Comparison of ENCODE assay signal across 9 mouse cellular contexts in the genomic region with DNA sequence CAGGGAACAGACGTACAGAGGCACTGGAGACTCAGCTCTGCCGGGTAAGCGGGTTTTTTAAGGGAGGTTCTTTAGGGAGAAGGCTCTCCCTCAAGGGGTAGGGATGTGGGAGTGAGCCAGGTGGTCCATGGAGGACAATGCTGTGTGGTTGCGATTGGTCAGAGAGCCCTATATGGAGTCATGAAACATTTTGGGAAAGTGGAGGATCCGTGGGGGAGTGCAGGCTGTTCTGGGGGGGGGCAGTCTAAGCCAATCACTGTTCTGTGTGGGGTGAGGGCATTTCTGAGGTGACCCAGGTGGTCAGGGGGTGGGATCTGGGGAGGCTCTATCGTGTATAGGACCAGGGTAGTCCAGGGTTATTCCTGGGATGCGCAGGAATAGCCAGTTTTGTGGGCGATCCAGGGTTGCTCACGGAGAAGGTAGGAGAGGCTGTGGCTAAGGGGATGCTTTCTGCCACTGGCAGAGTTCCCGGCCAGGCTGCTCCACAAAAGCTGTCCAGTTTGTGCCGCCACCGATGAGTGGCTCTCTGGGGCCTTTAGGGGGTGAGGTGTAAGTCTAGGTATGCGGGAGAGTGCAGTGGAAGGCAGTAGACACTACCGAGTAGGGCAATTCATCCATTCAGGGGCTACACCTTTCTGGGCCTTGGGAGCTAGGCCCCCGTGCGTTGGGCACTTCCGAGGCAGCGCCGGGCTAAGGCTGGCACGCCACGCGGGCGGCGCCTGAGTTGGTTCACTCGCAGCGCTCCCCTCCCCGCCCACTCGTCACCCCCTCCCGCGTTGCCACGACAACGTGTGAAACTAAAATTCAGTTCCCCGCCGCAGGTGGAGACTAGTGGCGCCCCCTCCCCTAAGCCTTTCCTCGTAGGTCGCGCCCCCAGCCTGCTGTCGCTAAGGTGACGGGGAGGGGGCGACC. TPM values are rescaled to one million over a fixed set of nuclear protein-coding genes. Genes with fewer than 3 reads are reported as not detected.
DNase-seq lines count a peak whose midpoint lies in the region; ATAC-seq and TF ChIP-seq lines count a peak whose summit lies in the region.
"Had no signal": no experiment of that assay in that cellular context is flagged by ENCODE, and none has a peak within 500 bp of the region (broad histone marks: within the 10 kb centered on the region; RNA-seq: fewer than 3 reads in every experiment).

No protein-coding gene starts in this region.

- peaks cover 51% of the 10 kb centered on the region for H3K27me3 ChIP-seq in heart, embryonic 15.5 days
- H3K27me3 ChIP-seq in liver, embryonic 15.5 days: peaks cover 55% of the 10 kb centered on the region
- peaks cover 16% of the 10 kb centered on the region for H3K27me3 ChIP-seq in neural tube, embryonic 11.5 days (ENCODE audit: control insufficient read depth, insufficient read depth, low read length)

- peak overlapping the region; percentile 72 for H3K4me3 ChIP-seq in cortical plate, adult 2 months (ENCODE audit: insufficient read depth, low read length)
- H3K4me3 ChIP-seq in heart, embryonic 15.5 days: peak overlapping the region; percentile 78
- H3K4me3 ChIP-seq in liver, embryonic 15.5 days (replicated peaks): peak overlapping the region; percentile 65
- peak overlapping the region; percentile 84 for H3K4me3 ChIP-seq in neural tube, embryonic 11.5 days (ENCODE audit: low read depth, low read length)

- H3K36me3 ChIP-seq in heart, embryonic 15.5 days: no peaks in the 10 kb centered on the region
- H3K36me3 ChIP-seq in liver, embryonic 15.5 days (replicated peaks): no peaks in the 10 kb centered on the region
- no peaks in the 10 kb centered on the region; the same call in 1 of the 2 replicates for H3K36me3 ChIP-seq in neural tube, embryonic 11.5 days (ENCODE audit: control insufficient read depth, insufficient read depth, low read length)

- WGBS in heart, embryonic 15.5 days: 2% methylated on average over 41 of the region's 41 CpGs
- 1% methylated on average over 41 of the region's 41 CpGs for WGBS in liver, embryonic 15.5 days (ENCODE audit: insufficient replicate concordance)
- 3% methylated on average over 38 of the region's 41 CpGs for WGBS in neural tube, embryonic 11.5 days

- H3K4me2 ChIP-seq in heart, embryonic 15.5 days: peak overlapping the region; percentile 89
- peak overlapping the region; percentile 92 for H3K4me2 ChIP-seq in liver, embryonic 15.5 days
- H3K4me2 ChIP-seq in neural tube, embryonic 11.5 days (ENCODE audit: low read depth): peak overlapping the region; percentile 65

- H3K4me1 ChIP-seq in cortical plate, adult 2 months (ENCODE audit: control insufficient read depth, insufficient read depth, low read length): no peaks in the 10 kb centered on the region
- H3K4me1 ChIP-seq in heart, embryonic 15.5 days (replicated peaks): peaks cover 28% of the 10 kb centered on the region
- H3K4me1 ChIP-seq in liver, embryonic 15.5 days (replicated peaks): peaks cover 30% of the 10 kb centered on the region
- peaks cover 7% of the 10 kb centered on the region for H3K4me1 ChIP-seq in neural tube, embryonic 11.5 days (ENCODE audit: control insufficient read depth, insufficient read depth, low read length)

- ATAC-seq in heart, embryonic 15.5 days (replicated peaks; ENCODE audit: insufficient number of reproducible peaks, insufficient read depth, low FRiP score, low read depth): no peak
- no peak for ATAC-seq in liver, embryonic 15.5 days (ENCODE audit: insufficient read depth)
- ATAC-seq in neural tube, embryonic 11.5 days (ENCODE audit: insufficient read depth, low FRiP score, low TSS enrichment): no peak

- peak; percentile 52 to 59 for DNase-seq in heart, adult 18-20 months
- no peak for DNase-seq in heart, adult 9 months (ENCODE audit: low spot score in 2 of 2)
- peak; percentile 55 to 67 for DNase-seq in kidney, postnatal 4 days
- DNase-seq in neural tube, embryonic 11.5 days (ENCODE audit: low spot score): peak; percentile 44
- peak; percentile 79 for DNase-seq in thymus, postnatal 4 days

- H3K27ac ChIP-seq in cortical plate, adult 2 months (ENCODE audit: insufficient read depth, low read length): peak overlapping the region; percentile 96
- peak overlapping the region; percentile 78 for H3K27ac ChIP-seq in heart, embryonic 15.5 days
- H3K27ac ChIP-seq in liver, embryonic 15.5 days (replicated peaks): no peak overlapping the region
- no peak overlapping the region for H3K27ac ChIP-seq in neural tube, embryonic 11.5 days (ENCODE audit: low read depth, low read length)

- no peak for TF ChIP-seq CTCF in cortical plate, adult 2 months (IDR thresholded peaks at IDR 0.05; ENCODE audit: extremely low read depth, insufficient read depth, low read length)

- peak overlapping the region; percentile 61 for H3K9ac ChIP-seq in heart, embryonic 15.5 days
- H3K9ac ChIP-seq in liver, embryonic 15.5 days: peak overlapping the region; percentile 21; the same call in 1 of the 2 replicates
- peak overlapping the region; percentile 39; the same call in 1 of the 2 replicates for H3K9ac ChIP-seq in neural tube, embryonic 11.5 days (ENCODE audit: low read length)

- H3K9me3 ChIP-seq in heart, embryonic 15.5 days (replicated peaks): no peaks in the 10 kb centered on the region
- no peaks in the 10 kb centered on the region for H3K9me3 ChIP-seq in liver, embryonic 15.5 days (replicated peaks)
- no peaks in the 10 kb centered on the region for H3K9me3 ChIP-seq in neural tube, embryonic 11.5 days (ENCODE audit: control insufficient read depth, low read length)

- TF ChIP-seq POLR2A in cortical plate, adult 2 months (IDR thresholded peaks at IDR 0.05; ENCODE audit: extremely low read depth, insufficient read depth, low read length): no peak

RNA-seq across cellular contexts. Expression of a gene that starts 1.1 kb away (rescaled TPM):
- 10 to 100 TPM; 35.9 to 40.4 TPM for total RNA-seq in heart, adult 18-20 months (2021)
- polyA plus RNA-seq in cortical plate, adult 2 months (2012; rRNA removed): 98.8 and 99.7 TPM in 2 replicates
- polyA plus RNA-seq in heart, embryonic 15.5 days (2015; fragmentation: Nextera tagmentation; extraction: Ambion mirVana): 1.4 and 2.1 TPM in 2 replicates
- polyA plus RNA-seq in liver, embryonic 15.5 days (2015; fragmentation: Nextera tagmentation; extraction: Ambion mirVana): 0.51 and 0.93 TPM in 2 replicates
- polyA plus RNA-seq in neural tube, embryonic 11.5 days (2014; fragmentation: Nextera tagmentation; extraction: Ambion mirVana): 2.7 and 3.0 TPM in 2 replicates
- total RNA-seq: neutrophil, adult 5-6 weeks had no signal

RNA-seq across cellular contexts. Expression of a gene that starts 21.1 kb away (rescaled TPM):
- total RNA-seq in heart, adult 18-20 months (2021): 10 to 100 TPM; 12.5 to 15.2 TPM
- polyA plus RNA-seq in cortical plate, adult 2 months (2012; rRNA removed): 39.9 and 40.2 TPM in 2 replicates
- polyA plus RNA-seq in heart, embryonic 15.5 days (2015; fragmentation: Nextera tagmentation; extraction: Ambion mirVana): 16.3 and 19.9 TPM in 2 replicates
- polyA plus RNA-seq in liver, embryonic 15.5 days (2015; fragmentation: Nextera tagmentation; extraction: Ambion mirVana): 5.0 and 5.4 TPM in 2 replicates
- polyA plus RNA-seq in neural tube, embryonic 11.5 days (2014; fragmentation: Nextera tagmentation; extraction: Ambion mirVana): 10.3 and 10.8 TPM in 2 replicates

RNA-seq across cellular contexts. Expression of a gene that starts 44.6 kb away (rescaled TPM):
- total RNA-seq in heart, adult 18-20 months (2021): under 1 TPM; 0.07 to 0.33 TPM
- polyA plus RNA-seq in cortical plate, adult 2 months (2012; rRNA removed): 141 and 146 TPM in 2 replicates
- polyA plus RNA-seq in heart, embryonic 15.5 days (2015; fragmentation: Nextera tagmentation; extraction: Ambion mirVana): 0.16 and 1.3 TPM in 2 replicates
- 0.02 and 0.05 TPM in 2 replicates for polyA plus RNA-seq in liver, embryonic 15.5 days (2015; fragmentation: Nextera tagmentation; extraction: Ambion mirVana)
- 27.6 and 33.2 TPM in 2 replicates for polyA plus RNA-seq in neural tube, embryonic 11.5 days (2014; fragmentation: Nextera tagmentation; extraction: Ambion mirVana)
- total RNA-seq: neutrophil, adult 5-6 weeks had no signal

Comparison
In these comparisons a context has a peak if more than half of its experiments do, and no peak if none do; other contexts are left out.
1. DNase-seq: peak in heart, adult 18-20 months (2 of 2), kidney, postnatal 4 days (2 of 2), neural tube, embryonic 11.5 days (single experiment) and thymus, postnatal 4 days (single experiment); none in heart, adult 9 months (0 of 2).
2. H3K27ac ChIP-seq: peak in cortical plate, adult 2 months (single experiment) and heart, embryonic 15.5 days (single experiment); none in liver, embryonic 15.5 days (single experiment) and neural tube, embryonic 11.5 days (single experiment).
3. RNA of a gene that starts 1.1 kb away (polyA plus RNA-seq): 98.8 to 99.7 TPM in cortical plate, adult 2 months; 2.7 to 3.0 TPM in neural tube, embryonic 11.5 days, 1.4 to 2.1 TPM in heart, embryonic 15.5 days and 0.51 to 0.93 TPM in liver, embryonic 15.5 days; every median in the first group is over 10 times any median in the second.
4. RNA of a gene that starts 44.6 kb away (polyA plus RNA-seq): 141 to 146 TPM in cortical plate, adult 2 months and 27.6 to 33.2 TPM in neural tube, embryonic 11.5 days; 0.16 to 1.3 TPM in heart, embryonic 15.5 days and 0.02 to 0.05 TPM in liver, embryonic 15.5 days; every median in the first group is over 10 times any median in the second.
5. Peak in every context shown above with its lines, with median percentiles within 50 percentile points of each other: H3K4me3 ChIP-seq, H3K4me2 ChIP-seq and H3K9ac ChIP-seq.